Mouse (Mus musculus): ENCODE results near the gene Sbf2.
A peak's percentile ranks its signal among the peaks of the same experiment; 100 is the strongest.

Sbf2 gene

DNA sequence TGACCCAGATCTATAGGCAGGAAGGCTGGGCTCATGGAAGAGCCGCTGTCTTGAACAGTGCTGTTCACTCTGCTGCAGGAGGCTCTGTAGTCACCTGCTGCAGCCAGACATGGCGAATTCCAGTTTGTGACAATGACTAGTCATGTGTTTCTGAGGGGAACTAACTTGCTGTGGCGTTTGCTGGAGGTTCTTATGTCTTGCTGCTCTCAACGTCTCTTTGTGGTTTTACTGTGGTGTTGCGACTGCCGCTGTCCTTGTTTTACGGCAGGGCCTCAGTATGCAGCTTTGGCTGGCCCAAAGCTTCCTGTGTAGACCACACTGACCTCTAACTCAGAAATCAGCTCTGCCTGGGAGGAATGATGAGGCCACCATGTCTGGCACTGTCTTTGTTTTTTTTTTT lies 344.3 kb downstream of the Sbf2 start:
- no peak for DNase-seq

DNA sequence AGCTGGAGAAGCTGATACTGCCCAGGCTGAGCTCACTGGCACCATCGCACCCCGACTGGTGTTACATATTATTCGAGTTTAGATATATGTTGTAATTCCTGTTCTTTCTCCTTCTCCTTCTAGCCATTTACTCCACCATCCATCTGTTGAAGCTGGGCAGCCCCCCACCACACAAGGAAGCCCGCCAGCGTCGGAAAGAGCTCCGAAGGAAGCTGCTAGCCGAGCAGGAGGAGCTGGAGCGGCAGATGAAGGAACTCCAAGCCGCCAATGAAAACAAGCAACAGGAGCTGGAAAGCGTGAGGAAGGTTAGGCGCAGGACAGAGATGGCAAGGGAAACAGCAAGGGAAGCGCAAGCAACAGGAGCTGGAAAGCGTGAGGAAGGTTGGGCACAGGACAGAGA lies 344.9 kb downstream of the Sbf2 start:
- no peak for DNase-seq

DNA sequence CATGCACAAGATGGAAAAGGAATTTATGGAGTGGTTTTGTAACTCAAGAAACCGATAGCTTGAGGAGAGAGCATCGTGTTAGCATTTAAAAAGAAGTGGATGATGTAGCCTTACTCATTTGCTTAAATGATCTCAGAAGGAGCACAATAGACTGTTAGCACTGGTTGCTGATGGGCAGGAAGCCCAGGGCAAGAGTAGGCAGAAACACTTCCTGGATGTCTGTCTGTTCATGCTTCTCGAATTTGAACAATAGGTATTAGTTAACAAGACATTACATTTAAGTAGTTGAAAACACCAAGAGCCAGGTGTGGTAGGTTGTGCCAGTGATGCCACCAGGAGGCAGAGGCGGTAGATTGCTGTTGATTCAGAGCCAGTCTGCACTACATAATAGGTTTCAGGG lies 346.2 kb downstream of the Sbf2 start:
- DNase-seq, result no peak

DNA sequence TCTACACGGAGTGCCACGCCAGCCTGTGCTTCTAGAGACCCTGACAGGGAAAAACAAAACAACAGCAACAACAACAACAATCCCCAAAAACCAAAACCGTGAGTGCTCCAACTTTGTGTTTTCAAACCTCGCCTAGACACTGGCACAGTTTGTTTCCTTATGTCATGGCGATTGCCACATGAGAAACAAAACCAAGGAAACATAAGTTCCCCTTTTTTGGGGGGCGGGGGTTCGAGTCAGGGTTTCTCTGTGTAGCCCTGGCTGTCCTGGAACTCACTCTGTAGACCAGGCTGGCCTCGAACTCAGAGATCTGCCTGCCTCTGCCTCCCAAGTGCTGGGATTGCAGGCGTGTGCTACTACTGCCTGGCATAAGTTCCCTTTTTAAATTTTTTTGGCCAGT lies 346.7 kb downstream of the Sbf2 start:
- DNase-seq, result no peak

DNA sequence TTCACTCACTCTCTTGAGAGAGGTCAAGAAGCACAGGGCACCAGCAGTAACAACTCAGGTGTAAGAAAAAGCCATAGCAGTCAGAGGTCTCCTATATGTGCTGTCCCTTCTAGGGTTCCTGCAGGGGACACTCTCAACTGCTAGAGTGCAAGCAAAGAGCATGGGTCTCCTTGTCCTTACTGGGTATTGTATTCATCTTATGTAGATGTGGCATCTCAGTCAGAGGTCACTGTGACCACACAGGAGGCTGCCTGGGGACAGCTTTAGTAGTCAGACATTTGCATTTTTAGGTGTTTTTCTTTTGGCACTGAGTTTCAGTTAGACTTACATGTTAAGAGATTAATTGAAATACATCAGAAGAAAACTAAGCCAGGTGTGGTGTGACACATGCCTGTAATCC lies 347.7 kb downstream of the Sbf2 start:
- DNase-seq, result no peak

DNA sequence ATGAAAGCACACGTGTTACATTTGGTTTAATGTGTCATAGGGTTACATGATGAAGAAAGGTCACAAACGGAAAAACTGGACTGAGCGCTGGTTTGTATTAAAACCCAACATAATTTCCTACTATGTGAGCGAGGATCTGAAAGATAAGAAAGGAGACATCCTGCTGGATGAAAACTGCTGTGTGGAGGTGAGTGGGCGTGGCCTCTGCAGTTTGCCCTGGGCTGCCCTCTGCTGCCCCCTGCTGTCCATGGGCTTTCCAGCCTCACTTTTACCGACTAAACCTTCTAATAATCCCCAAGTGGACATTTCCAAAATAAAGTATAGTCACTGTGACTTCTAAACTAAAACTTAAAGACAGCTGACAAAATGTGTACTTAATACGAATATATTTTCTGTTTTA lies 348.9 kb downstream of the Sbf2 start:
- DNase-seq, result peak; percentile 58

DNA sequence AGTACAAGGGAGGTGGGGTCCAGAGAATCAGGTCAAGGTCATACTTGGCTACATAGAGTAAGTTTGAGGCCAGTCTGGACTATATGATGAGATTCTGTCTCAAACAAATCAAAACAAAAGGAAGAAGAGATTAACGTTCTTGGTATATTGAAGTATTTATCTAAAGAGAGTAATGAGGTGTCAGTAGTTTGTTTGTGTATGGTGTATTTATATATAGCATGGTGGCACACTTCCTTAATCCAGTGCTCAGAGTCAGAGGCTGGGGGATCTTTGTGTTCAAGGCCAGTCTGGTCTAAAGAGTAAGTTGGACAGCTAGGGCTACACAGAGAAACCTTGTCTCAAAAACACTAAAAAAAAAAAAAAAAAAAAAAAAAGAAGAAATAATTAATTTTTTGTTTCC lies 351.2 kb downstream of the Sbf2 start:
- DNase-seq, result no peak

DNA sequence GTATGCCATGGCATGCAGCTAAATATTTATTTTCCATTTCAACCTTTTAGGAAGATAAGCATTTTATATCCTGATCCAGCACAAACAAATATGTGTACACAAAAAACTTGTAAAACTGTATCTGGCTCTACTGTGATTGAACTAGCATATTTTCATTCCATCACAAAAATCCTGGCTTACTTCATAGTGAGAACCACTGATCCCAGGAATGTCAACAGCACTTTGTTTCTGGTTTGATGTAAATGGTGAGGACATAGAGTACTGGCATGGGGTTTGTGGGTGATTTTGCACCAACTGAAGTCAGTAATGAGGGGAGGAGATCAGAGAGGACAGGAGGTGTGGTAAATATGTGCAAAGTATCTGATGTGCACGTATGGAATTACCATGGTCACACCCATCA lies 352.1 kb downstream of the Sbf2 start:
- no peak for DNase-seq

DNA sequence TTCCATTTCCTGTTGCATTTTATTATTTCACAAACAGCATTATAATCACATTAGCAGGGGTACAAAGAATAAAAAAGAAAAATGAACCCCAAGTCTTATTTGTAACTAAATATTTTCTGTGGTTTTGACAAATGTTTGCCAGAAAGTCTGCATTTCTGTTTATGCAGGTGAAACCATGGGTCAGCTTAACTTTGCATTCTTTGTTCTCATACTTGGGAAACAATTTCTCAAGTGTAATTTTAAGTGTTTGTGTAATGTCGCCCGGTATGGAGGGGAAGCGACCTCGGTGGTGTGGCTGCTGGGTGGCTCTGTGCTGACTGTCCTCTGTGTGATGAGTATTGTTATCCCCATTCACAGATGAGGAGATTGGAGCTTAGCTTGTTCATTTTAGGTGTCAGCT lies 352.9 kb downstream of the Sbf2 start:
- DNase-seq, result no peak

DNA sequence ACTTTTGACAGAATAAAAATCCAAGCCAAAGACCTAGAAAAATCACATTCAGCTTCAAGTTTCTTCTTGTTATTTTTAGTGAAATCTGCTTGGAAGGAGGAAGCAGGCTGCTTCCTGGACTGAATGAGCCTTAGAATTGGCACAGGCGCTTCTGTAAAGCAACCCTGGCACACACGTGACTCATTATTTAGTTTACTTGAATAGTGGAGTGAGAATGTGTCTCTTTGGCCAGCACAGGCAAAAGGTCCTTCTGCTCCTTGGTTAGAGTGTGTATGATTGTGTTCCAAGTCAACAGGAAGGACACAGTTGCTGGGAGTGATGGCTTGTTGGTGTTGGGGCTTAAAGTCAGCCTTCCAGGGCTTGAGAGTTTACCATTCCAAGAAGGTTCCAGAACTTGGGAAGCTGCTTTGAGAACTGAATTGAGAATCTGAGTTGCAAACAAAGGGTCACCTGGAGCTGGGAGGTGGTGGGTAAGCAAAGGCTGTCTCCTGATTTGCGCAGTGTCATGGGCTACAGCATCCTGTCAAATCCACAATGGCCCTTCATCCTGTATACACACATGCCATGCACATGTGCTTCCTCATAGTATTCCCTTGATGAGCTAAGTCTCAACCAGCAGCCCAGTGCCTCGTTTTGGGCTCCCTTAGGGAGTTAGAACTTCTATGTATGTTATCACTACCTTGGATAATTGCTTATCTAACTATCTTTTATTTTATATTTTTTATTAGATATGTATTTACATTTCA lies 354.6 kb downstream of the Sbf2 start:
- no peak for DNase-seq

DNA sequence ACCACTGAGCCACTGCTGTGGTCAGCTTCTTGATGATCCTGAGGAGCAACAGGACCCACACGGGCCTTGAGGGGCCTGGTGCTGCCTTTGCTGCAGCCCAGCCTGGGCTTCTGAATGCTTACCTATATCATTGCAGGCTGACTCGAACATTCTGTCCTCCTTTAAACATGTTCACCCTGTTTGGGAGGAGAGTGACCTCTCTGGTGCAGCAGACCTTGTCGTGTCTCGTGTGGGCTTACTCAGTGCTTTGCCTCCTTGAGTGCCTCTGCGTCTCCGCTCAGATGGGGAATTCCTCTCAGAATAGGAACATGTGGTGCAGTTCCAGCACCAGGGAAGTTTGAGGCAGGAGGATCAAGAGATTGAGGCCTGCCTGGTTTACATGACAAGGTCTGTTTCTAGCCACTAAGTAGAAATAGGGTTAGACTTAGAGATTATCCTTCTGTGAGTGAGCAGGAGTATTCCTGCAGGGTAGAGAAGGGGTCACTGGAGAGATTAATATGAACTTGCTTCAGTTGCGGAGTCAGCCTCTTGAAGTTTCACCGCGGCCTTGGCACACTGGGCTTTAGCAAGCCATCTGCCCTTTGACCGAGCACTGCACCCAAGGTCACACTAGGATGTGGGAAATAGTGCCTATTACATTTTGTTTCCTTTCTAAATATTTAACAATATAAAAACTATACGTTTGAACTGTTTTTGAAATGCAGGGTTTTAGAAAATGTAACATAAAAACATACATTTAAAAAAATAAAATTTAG lies 356.3 kb downstream of the Sbf2 start:
- no peak for DNase-seq
